Mouse (Mus musculus): Measurements from ENCODE around the gene Afg3l1. TPM values are rescaled to one million over a fixed set of nuclear protein-coding genes. Genes with fewer than 3 reads are reported as not detected.

Gene Afg3l1
- polyA plus RNA-seq, 1 experiment from 2014 or later, result 59.4 TPM

DNA sequence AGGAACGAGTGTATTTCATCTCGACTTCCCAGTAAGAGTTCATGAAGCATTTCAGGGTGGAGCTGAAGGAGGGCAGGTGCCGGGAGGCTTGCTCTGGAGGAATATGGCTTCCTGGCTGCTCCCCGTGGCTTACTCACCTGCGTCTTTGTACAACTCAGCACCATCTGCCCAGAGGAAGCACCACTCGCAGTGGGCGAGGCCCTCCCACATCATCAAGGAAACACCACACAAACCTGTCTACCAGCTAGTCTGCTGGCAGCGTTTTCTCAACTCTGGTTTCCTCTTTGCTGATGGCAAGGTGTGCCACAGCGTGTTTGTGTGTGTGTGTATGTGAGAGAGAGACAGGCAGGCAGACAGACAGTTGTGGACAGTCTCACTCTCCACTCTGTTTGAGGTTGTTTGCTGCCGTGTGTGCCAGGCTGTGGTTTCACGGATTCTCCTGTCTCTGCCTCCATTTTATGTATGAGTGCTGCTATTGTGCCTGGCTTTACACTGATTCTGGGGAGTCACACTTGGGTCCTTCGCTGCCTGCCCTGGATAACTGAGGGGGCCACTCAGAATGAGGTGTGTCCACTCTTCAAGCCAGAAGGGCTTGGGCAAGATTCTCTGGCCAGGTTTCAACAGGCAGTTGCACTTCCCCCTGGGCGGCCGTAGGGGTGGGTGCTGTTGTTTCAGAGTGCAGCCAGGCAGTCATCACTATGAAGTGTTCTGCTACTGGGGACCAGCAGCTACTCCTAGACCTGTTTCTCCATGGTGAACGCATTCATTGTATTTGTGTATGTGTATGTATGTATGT, 13.8 kb downstream of the Afg3l1 start:
- Histone ChIP-seq H3K9me3 (ENCODE audit: low read length) (no peaks in the 10 kb centered on the region), H3K4me1 (ENCODE audit: insufficient read depth, low read length) (no peaks in the 10 kb centered on the region), H3K9ac (replicated peaks; ENCODE audit: low read length) (no peak overlapping the region), H3K27ac (ENCODE audit: low read length) (no peak overlapping the region), H3K36me3 (ENCODE audit: insufficient read depth, low read length) (peaks cover 88% of the 10 kb centered on the region), H3K4me3 (ENCODE audit: low read length) (no peak overlapping the region), H3K27me3 (ENCODE audit: insufficient read depth, low read length) (no peaks in the 10 kb centered on the region), H3K4me2 (replicated peaks; ENCODE audit: low read depth, low read length) (no peak overlapping the region)
- no peak for ATAC-seq (ENCODE audit: low FRiP score, low TSS enrichment)
- WGBS, result 89% methylated on average over 15 of the region's 15 CpGs

DNA sequence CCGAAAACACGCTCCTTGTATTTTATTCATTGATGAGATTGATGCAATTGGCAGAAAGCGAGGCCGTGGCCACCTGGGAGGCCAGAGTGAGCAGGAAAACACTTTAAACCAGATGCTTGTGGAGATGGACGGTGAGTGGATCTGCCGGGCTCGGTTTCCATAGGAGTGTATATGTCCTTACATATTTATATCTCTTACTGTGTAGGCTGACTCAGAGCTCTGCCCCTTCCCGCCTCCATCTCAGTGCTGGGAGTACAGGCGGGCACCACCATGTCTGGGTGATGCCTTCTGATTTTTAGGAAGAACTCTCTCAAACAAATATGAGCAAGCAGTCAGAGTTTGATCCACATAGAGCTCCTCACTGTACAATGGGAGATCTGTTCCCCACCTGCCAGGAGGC, 15.2 kb downstream of the Afg3l1 start:
- WGBS, result 94% methylated on average over 9 of the region's 9 CpGs
- Histone ChIP-seq H3K9ac (replicated peaks; ENCODE audit: low read length) (no peak overlapping the region), H3K4me3 (ENCODE audit: low read length) (no peak overlapping the region), H3K4me2 (replicated peaks; ENCODE audit: low read depth, low read length) (no peak overlapping the region), H3K36me3 (ENCODE audit: insufficient read depth, low read length) (peaks cover 85% of the 10 kb centered on the region), H3K9me3 (ENCODE audit: low read length) (no peaks in the 10 kb centered on the region), H3K27ac (ENCODE audit: low read length) (no peak overlapping the region), H3K4me1 (ENCODE audit: insufficient read depth, low read length) (no peaks in the 10 kb centered on the region), H3K27me3 (ENCODE audit: insufficient read depth, low read length) (no peaks in the 10 kb centered on the region)
- no peak for ATAC-seq (ENCODE audit: low FRiP score, low TSS enrichment)

DNA sequence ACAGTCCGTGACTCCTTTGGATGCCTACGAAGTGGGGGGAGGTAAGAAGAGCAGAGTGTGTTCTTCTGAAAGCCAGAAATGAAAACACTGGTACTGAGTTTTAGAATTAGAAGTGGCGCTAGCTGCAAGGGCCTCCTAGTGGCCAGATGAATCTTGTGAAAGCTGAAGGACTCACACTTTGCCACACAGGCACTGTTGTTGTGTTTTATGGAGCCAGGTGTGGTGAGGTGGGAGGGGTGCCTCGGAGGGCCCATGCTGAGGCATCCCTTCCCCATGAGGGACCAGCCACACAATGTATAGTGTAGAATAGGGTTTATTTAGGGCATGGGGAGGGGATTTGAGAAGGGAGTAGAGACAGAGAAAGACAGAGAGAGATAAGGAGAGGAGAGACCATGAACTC, 20.0 kb downstream of the Afg3l1 start:
- H3K27ac ChIP-seq (ENCODE audit: low read length), result no peak overlapping the region
- peaks cover 87% of the 10 kb centered on the region for H3K36me3 ChIP-seq (ENCODE audit: insufficient read depth, low read length)
- no peak for ATAC-seq (ENCODE audit: low FRiP score, low TSS enrichment)
- H3K4me1 ChIP-seq (ENCODE audit: insufficient read depth, low read length), result no peaks in the 10 kb centered on the region
- no peaks in the 10 kb centered on the region for H3K9me3 ChIP-seq (ENCODE audit: low read length)
- no peak overlapping the region for H3K4me2 ChIP-seq (replicated peaks; ENCODE audit: low read depth, low read length)
- H3K9ac ChIP-seq (replicated peaks; ENCODE audit: low read length), result no peak overlapping the region
- 81% methylated on average over 4 of the region's 4 CpGs for WGBS
- H3K27me3 ChIP-seq (ENCODE audit: insufficient read depth, low read length), result no peaks in the 10 kb centered on the region
- H3K4me3 ChIP-seq (ENCODE audit: low read length), result no peak overlapping the region

DNA sequence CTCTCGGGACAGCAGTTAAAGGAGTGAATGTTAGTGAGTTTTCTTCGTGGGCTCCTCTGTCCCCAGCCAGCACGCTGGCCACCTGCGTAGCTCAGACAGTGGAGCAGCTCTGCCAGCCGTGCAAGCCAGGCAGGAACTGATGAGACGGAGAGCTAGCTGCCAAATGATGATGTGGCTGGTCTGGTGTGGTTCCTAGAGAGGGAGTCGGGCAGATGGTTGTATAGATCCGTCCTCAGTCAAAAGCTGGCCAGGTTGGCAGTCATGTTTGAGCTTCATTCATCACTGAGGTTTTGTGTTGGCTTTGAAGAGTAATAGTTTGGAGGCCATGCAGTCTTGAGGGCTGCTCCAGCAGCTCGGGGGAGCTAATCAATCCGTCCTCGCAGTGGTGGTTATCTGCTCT, 21.3 kb downstream of the Afg3l1 start:
- Histone ChIP-seq H3K36me3 (ENCODE audit: insufficient read depth, low read length) (peaks cover 87% of the 10 kb centered on the region), H3K27me3 (ENCODE audit: insufficient read depth, low read length) (no peaks in the 10 kb centered on the region), H3K4me1 (ENCODE audit: insufficient read depth, low read length) (no peaks in the 10 kb centered on the region), H3K9ac (replicated peaks; ENCODE audit: low read length) (no peak overlapping the region), H3K4me3 (ENCODE audit: low read length) (no peak overlapping the region), H3K27ac (ENCODE audit: low read length) (no peak overlapping the region), H3K4me2 (replicated peaks; ENCODE audit: low read depth, low read length) (no peak overlapping the region), H3K9me3 (ENCODE audit: low read length) (peaks cover 6% of the 10 kb centered on the region)
- 88% methylated on average over 11 of the region's 11 CpGs for WGBS
- ATAC-seq (ENCODE audit: low FRiP score, low TSS enrichment), result no peak

DNA sequence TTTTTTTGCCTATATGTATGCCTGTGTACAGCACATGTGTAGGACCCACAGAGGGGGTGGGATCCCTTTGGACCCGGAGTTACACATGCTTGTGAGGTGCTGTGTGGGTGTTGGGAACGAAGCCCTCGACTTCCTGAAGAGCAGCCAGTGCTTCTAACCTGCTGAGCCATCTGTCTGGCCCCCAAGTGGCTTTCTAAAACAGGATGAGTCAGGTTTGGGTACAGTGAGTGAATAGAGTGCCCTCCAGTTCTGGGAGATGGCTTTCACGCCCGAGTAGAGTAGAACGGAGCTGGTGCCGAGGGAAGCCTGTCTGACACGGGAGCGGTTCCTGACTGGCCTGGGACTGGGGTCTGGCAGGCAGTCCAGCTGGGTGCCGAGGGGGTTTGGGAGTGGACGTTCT, 21.9 kb downstream of the Afg3l1 start:
- no peak overlapping the region for H3K27ac ChIP-seq (ENCODE audit: low read length)
- no peak overlapping the region for H3K4me3 ChIP-seq (ENCODE audit: low read length)
- H3K27me3 ChIP-seq (ENCODE audit: insufficient read depth, low read length), result no peaks in the 10 kb centered on the region
- no peak for ATAC-seq (ENCODE audit: low FRiP score, low TSS enrichment)
- WGBS, result 90% methylated on average over 11 of the region's 11 CpGs
- peaks cover 81% of the 10 kb centered on the region for H3K36me3 ChIP-seq (ENCODE audit: insufficient read depth, low read length)
- H3K4me1 ChIP-seq (ENCODE audit: insufficient read depth, low read length), result 0 out of 2 replicates have a peak, but pooled peaks cover 3% of the 10 kb centered on the region
- no peak overlapping the region for H3K4me2 ChIP-seq (replicated peaks; ENCODE audit: low read depth, low read length)
- H3K9ac ChIP-seq (replicated peaks; ENCODE audit: low read length), result no peak overlapping the region
- H3K9me3 ChIP-seq (ENCODE audit: low read length), result peaks cover 6% of the 10 kb centered on the region

DNA sequence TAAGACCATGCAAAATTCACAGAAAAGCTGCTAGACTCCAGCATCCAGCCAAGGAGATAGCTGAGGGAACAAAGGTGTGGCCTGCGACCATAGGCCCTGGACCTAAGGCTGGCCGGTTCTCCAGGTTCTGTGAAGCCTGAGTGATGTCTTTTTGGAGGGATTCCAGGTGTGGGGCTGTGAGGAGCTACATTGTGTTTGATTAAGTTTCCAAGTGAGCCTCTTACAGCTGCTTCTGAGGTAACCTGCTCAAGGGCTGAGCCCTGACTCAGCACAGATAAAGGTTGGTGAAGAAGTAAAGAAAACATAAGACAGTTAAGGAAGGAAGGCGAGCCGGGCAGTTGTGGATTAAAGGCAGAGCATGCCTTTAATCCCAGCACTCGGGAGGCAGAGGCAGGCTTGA, 24.5 kb downstream of the Afg3l1 start:
- no peak for ATAC-seq (ENCODE audit: low FRiP score, low TSS enrichment)
- H3K4me2 ChIP-seq (replicated peaks; ENCODE audit: low read depth, low read length), result no peak overlapping the region
- H3K9me3 ChIP-seq (ENCODE audit: low read length), result peaks cover 6% of the 10 kb centered on the region
- no peak overlapping the region for H3K4me3 ChIP-seq (ENCODE audit: low read length)
- H3K9ac ChIP-seq (replicated peaks; ENCODE audit: low read length), result no peak overlapping the region
- H3K36me3 ChIP-seq (ENCODE audit: insufficient read depth, low read length), result peaks cover 58% of the 10 kb centered on the region
- WGBS, result 89% methylated on average over 5 of the region's 5 CpGs
- H3K4me1 ChIP-seq (ENCODE audit: insufficient read depth, low read length), result peaks cover 18% of the 10 kb centered on the region
- no peaks in the 10 kb centered on the region for H3K27me3 ChIP-seq (ENCODE audit: insufficient read depth, low read length)
- no peak overlapping the region for H3K27ac ChIP-seq (ENCODE audit: low read length)

DNA sequence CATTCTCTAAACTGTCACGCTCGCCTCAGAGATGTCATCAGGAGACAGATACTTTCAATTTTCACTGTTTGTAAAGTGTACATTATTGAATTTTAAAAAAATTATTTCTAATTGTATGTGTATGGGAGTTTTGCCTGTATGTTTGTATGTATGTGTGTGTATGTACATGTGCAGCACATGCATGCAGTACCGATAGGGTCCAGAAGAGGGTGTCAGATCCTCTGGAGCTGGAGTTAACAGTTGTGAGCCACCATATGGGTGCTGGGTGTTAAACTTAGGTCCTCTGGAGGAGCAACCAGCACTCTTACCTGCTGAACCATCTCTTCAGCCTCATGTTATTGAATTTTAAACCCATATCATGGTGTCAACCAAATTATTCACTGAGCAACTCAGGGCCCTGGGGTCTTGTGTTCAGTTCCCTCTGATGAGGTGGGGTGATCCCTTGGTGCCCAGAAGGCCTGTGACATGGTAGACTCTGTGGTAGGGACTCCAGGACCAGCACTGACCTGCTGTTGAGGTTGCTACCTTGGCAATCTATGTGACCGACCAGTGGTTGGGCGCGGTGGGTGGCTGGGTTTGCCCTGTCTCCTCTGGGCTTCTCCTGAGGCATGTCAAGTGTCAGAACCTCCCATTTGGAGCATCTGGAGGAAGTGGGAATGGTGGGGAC, 26.2 kb downstream of the Afg3l1 start:
- Histone ChIP-seq H3K27me3 (ENCODE audit: insufficient read depth, low read length) (no peaks in the 10 kb centered on the region), H3K4me1 (ENCODE audit: insufficient read depth, low read length) (peaks cover 18% of the 10 kb centered on the region), H3K9me3 (ENCODE audit: low read length) (peaks cover 6% of the 10 kb centered on the region), H3K27ac (ENCODE audit: low read length) (0 out of 2 replicates have a peak overlapping the region, but pooled peaks have one; percentile 54), H3K4me3 (ENCODE audit: low read length) (no peak overlapping the region), H3K36me3 (ENCODE audit: insufficient read depth, low read length) (peaks cover 59% of the 10 kb centered on the region), H3K9ac (replicated peaks; ENCODE audit: low read length) (no peak overlapping the region), H3K4me2 (replicated peaks; ENCODE audit: low read depth, low read length) (no peak overlapping the region)
- 97% methylated on average over 6 of the region's 6 CpGs for WGBS
- no peak for ATAC-seq (ENCODE audit: low FRiP score, low TSS enrichment)

DNA sequence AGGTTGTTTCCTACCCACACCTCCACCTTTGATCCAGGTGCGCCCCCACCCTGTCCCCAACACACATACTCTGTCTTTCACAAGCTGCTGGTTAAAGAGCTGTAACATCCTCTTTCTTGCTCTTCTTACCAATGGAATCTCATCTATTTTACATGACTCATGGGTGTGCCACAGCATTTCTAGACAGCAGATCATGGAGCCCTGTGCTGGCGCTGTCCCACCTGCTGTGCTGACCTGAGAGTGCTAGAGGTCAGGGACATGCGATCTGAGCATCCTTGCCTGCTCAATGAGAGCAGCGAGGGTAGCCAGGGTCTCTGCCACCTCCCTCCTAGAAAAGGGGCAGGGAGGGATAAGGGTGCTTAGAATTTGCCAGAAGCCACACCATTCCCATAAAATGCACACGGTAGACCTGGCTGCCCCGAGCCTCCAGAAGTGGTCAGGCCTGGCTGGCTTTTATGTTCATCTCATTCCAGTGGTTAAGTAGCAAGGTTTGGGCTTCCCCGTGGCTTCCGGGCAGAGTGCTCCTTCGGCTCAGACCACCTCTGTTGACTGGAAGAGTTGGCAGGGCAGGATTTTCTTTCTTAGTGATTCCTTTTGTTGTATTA, 27.0 kb downstream of the Afg3l1 start:
- 54% methylated on average over 9 of the region's 9 CpGs for WGBS
- Histone ChIP-seq H3K9me3 (ENCODE audit: low read length) (peaks cover 6% of the 10 kb centered on the region), H3K27ac (ENCODE audit: low read length) (peak overlapping the region; percentile 54; the same call in 1 of the 2 replicates)

DNA sequence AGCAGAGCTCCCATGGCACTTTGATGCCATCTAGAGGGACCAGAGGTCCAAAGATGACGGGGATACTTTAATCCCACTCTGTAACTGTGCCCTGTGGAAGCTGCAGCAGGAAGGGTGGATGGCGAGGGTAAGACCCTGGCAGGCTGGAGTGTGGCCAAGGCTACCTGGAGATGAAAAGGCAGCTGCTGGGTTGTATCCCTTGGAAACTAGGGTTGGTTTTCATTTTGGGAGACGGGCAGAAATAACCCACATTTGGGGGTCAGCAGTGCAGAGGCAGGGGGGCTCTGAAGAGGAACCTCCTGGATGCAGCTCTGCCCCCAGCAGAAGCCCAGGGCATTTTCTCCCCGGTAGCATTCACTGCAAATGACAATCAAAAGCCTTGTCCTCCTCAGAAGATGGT, 27.6 kb downstream of the Afg3l1 start:
- no peak overlapping the region for H3K4me2 ChIP-seq (replicated peaks; ENCODE audit: low read depth, low read length)
- H3K9ac ChIP-seq (replicated peaks; ENCODE audit: low read length), result no peak overlapping the region
- WGBS, result 46% methylated on average over 4 of the region's 4 CpGs
- peaks cover 6% of the 10 kb centered on the region for H3K9me3 ChIP-seq (ENCODE audit: low read length)
- peaks cover 53% of the 10 kb centered on the region for H3K36me3 ChIP-seq (ENCODE audit: insufficient read depth, low read length)
- no peaks in the 10 kb centered on the region for H3K27me3 ChIP-seq (ENCODE audit: insufficient read depth, low read length)
- peaks cover 18% of the 10 kb centered on the region for H3K4me1 ChIP-seq (ENCODE audit: insufficient read depth, low read length)
- peak overlapping the region; percentile 40; the same call in 1 of the 2 replicates for H3K27ac ChIP-seq (ENCODE audit: low read length)
- ATAC-seq (ENCODE audit: low FRiP score, low TSS enrichment), result no peak
- no peak overlapping the region for H3K4me3 ChIP-seq (ENCODE audit: low read length)

More for the DNA sequence above, 27.0 kb downstream of the Afg3l1 start:
- H3K4me1 ChIP-seq (ENCODE audit: insufficient read depth, low read length), result peaks cover 18% of the 10 kb centered on the region
- peak; percentile 53; the same call in 1 of the 2 replicates for ATAC-seq (ENCODE audit: low FRiP score, low TSS enrichment)
- no peak overlapping the region for H3K9ac ChIP-seq (replicated peaks; ENCODE audit: low read length)
- H3K4me2 ChIP-seq (replicated peaks; ENCODE audit: low read depth, low read length), result no peak overlapping the region
- no peaks in the 10 kb centered on the region for H3K27me3 ChIP-seq (ENCODE audit: insufficient read depth, low read length)
- H3K4me3 ChIP-seq (ENCODE audit: low read length), result no peak overlapping the region
- H3K36me3 ChIP-seq (ENCODE audit: insufficient read depth, low read length), result peaks cover 56% of the 10 kb centered on the region
